Mouse (Mus musculus) heart, embryonic 11.5 days (tissue): ENCODE data around the gene Ildr2. TPM values are rescaled to one million over a fixed set of nuclear protein-coding genes. Genes with fewer than 3 reads are reported as not detected.

Experiments
- ATAC-seq: fragments of 200-750 bp; cut with Nextera tagmentation; replicated peaks from 2 replicates; pipeline ENCODE4 v1.8.0; 2017; ENCODE audit warnings: moderate library complexity; ENCODE audit not compliant: insufficient number of reproducible peaks, low FRiP score, low TSS enrichment
- H3K27ac ChIP-seq: fragments of 300-500 bp; sonication (generic); 2 replicates; pipeline ENCODE4 v1.5.1; 2014; ENCODE audit warnings: mild to moderate bottlenecking, low read depth, low read length
- H3K27me3 ChIP-seq: fragments of 300-500 bp; sonication (generic); 2 replicates; pipeline ENCODE4 v1.6.1; 2014; ENCODE audit warnings: mild to moderate bottlenecking, low read length, mixed read lengths; ENCODE audit not compliant: control insufficient read depth, insufficient read depth
- H3K36me3 ChIP-seq: fragments of 300-500 bp; sonication (generic); 2 replicates; pipeline ENCODE4 v1.6.1; 2014; ENCODE audit warnings: mild to moderate bottlenecking, low read length, moderate library complexity, mixed read lengths; ENCODE audit not compliant: control insufficient read depth, insufficient read depth
- H3K4me1 ChIP-seq: fragments of 300-500 bp; sonication (generic); 2 replicates; pipeline ENCODE4 v1.6.1; 2014; ENCODE audit warnings: low read length; ENCODE audit not compliant: control insufficient read depth, insufficient read depth
- H3K4me2 ChIP-seq: fragments of 300-500 bp; sonication (generic); 2 replicates; pipeline ENCODE4 v1.6.1; 2014; ENCODE audit warnings: mild to moderate bottlenecking, moderate library complexity
- H3K4me3 ChIP-seq: fragments of 300-500 bp; sonication (generic); 2 replicates; pipeline ENCODE4 v1.5.1; 2014; ENCODE audit warnings: low read depth, low read length
- H3K9ac ChIP-seq: fragments of 300-500 bp; sonication (generic); 2 replicates; pipeline ENCODE4 v1.6.1; 2014; ENCODE audit warnings: mild to moderate bottlenecking, low read depth, low read length, moderate library complexity
- H3K9me3 ChIP-seq: fragments of 300-500 bp; sonication (generic); replicated peaks from 2 replicates; pipeline ENCODE4 v1.6.1; 2016; ENCODE audit warnings: low read length; ENCODE audit not compliant: control insufficient read depth
- WGBS: fragments of 180-500 bp; shearing (Covaris S2); extraction: QIAGEN DNeasy Blood & Tissue Kit; methylation state at CpG from one replicate; pipeline ENCODE4 v1.1.7; 2014; ENCODE audit not compliant: insufficient replicate concordance; 5-methylcytosine and 5-hydroxymethylcytosine counted together
- polyA plus RNA-seq: library from polyadenylated mRNA; unstranded; fragments of >200 nt; fragmentation: Nextera tagmentation; extraction: Ambion mirVana; gene quantifications from 2 replicates; pipeline ENCODE4 v1.2.1, GENCODE M21; 2014

Ildr2 gene
- polyA plus RNA-seq, 1 experiment from 2014 or later: 1.9 TPM

GRCm38 (mm10) chr1:166304352-166305240 is 50.7 kb downstream of the Ildr2 start:
- Histone ChIP-seq H3K4me1 (0 out of 2 replicates have a peak, but pooled peaks cover 2% of the 10 kb centered on the region), H3K27me3 (peaks cover 25% of the 10 kb centered on the region), H3K9ac (no peak overlapping the region), H3K4me2 (no peak overlapping the region), H3K27ac (no peak overlapping the region), H3K4me3 (no peak overlapping the region), H3K36me3 (no peaks in the 10 kb centered on the region), H3K9me3 (no peaks in the 10 kb centered on the region)
- no peak for ATAC-seq
- WGBS: 64% methylated on average over 8 of the region's 8 CpGs

- Histone ChIP-seq H3K4me3 (peak overlapping the region; percentile 54), H3K9me3 (no peaks in the 10 kb centered on the region), H3K27ac (no peak overlapping the region), H3K27me3 (peaks cover 35% of the 10 kb centered on the region), H3K4me1 (0 out of 2 replicates have a peak, but pooled peaks cover 2% of the 10 kb centered on the region), H3K9ac (no peak overlapping the region), H3K36me3 (no peaks in the 10 kb centered on the region), H3K4me2 (peak overlapping the region; percentile 93)
- WGBS: 12% methylated on average over 5 of the region's 5 CpGs
- no peak for ATAC-seq
Measured at GRCm38 (mm10) chr1:166308471-166308850, 54.5 kb downstream of the Ildr2 start.

GRCm38 (mm10) chr1:166308851-166309715 is 55.1 kb downstream of the Ildr2 start:
- 1% methylated on average over 92 of the region's 94 CpGs for WGBS
- H3K4me1 ChIP-seq: 0 out of 2 replicates have a peak, but pooled peaks cover 2% of the 10 kb centered on the region
- peaks cover 35% of the 10 kb centered on the region for H3K27me3 ChIP-seq
- no peaks in the 10 kb centered on the region for H3K9me3 ChIP-seq
- no peak overlapping the region for H3K27ac ChIP-seq
- peak overlapping the region; percentile 56; the same call in 1 of the 2 replicates for H3K9ac ChIP-seq
- peak overlapping the region; percentile 54 for H3K4me3 ChIP-seq
- H3K36me3 ChIP-seq: no peaks in the 10 kb centered on the region
- ATAC-seq: peak; percentile 64
- peak overlapping the region; percentile 93 for H3K4me2 ChIP-seq

- Histone ChIP-seq H3K36me3 (no peaks in the 10 kb centered on the region), H3K9me3 (no peaks in the 10 kb centered on the region), H3K4me1 (0 out of 2 replicates have a peak, but pooled peaks cover 2% of the 10 kb centered on the region), H3K4me3 (no peak overlapping the region), H3K27ac (no peak overlapping the region), H3K27me3 (peaks cover 35% of the 10 kb centered on the region), H3K4me2 (no peak overlapping the region), H3K9ac (no peak overlapping the region)
- no peak for ATAC-seq
- 68% methylated on average over 5 of the region's 5 CpGs for WGBS
Measured at GRCm38 (mm10) chr1:166311151-166311550, 57.2 kb downstream of the Ildr2 start.

GRCm38 (mm10) chr1:166313637-166314036 is 59.7 kb downstream of the Ildr2 start:
- Histone ChIP-seq H3K27me3 (peaks cover 19% of the 10 kb centered on the region), H3K4me2 (no peak overlapping the region), H3K27ac (no peak overlapping the region), H3K9me3 (no peaks in the 10 kb centered on the region), H3K4me1 (0 out of 2 replicates have a peak, but pooled peaks cover 2% of the 10 kb centered on the region), H3K9ac (no peak overlapping the region), H3K4me3 (no peak overlapping the region), H3K36me3 (no peaks in the 10 kb centered on the region)
- ATAC-seq: no peak
- WGBS: 57% methylated on average over 1 of the region's 1 CpGs

GRCm38 (mm10) chr1:166315706-166316105 is 61.8 kb downstream of the Ildr2 start:
- Histone ChIP-seq H3K27ac (no peak overlapping the region), H3K4me3 (no peak overlapping the region), H3K36me3 (no peaks in the 10 kb centered on the region), H3K4me2 (no peak overlapping the region), H3K9ac (no peak overlapping the region), H3K9me3 (no peaks in the 10 kb centered on the region), H3K4me1 (no peaks in the 10 kb centered on the region), H3K27me3 (0 out of 2 replicates have a peak, but pooled peaks cover 2% of the 10 kb centered on the region)
- no peak for ATAC-seq
- WGBS: 73% methylated on average over 4 of the region's 4 CpGs

- Histone ChIP-seq H3K9me3 (no peaks in the 10 kb centered on the region), H3K9ac (no peak overlapping the region)
Measured at GRCm38 (mm10) chr1:166319132-166319698, 65.3 kb downstream of the Ildr2 start.

GRCm38 (mm10) chr1:166326421-166326820 is 72.5 kb downstream of the Ildr2 start:
- Histone ChIP-seq H3K4me3 (no peak overlapping the region), H3K36me3 (no peaks in the 10 kb centered on the region), H3K4me1 (no peaks in the 10 kb centered on the region), H3K27me3 (no peaks in the 10 kb centered on the region), H3K4me2 (no peak overlapping the region), H3K9ac (no peak overlapping the region), H3K9me3 (no peaks in the 10 kb centered on the region), H3K27ac (no peak overlapping the region)
- WGBS: 79% methylated on average over 3 of the region's 3 CpGs
- no peak for ATAC-seq

More at GRCm38 (mm10) chr1:166319132-166319698, 65.3 kb downstream of the Ildr2 start:
- Histone ChIP-seq H3K36me3 (no peaks in the 10 kb centered on the region), H3K4me1 (no peaks in the 10 kb centered on the region), H3K27me3 (no peaks in the 10 kb centered on the region), H3K4me3 (no peak overlapping the region), H3K4me2 (no peak overlapping the region), H3K27ac (no peak overlapping the region)
- ATAC-seq: no peak
- WGBS: 14% methylated on average over 4 of the region's 4 CpGs
